Mouse (Mus musculus) ES-Bruce4 (cell line): ENCODE data around the gene Usp39. TPM values are rescaled to one million over a fixed set of nuclear protein-coding genes. Genes with fewer than 3 reads are reported as not detected.

Experiments used
- H3K27ac ChIP-seq: 2 replicates; pipeline ENCODE4 v1.5.1; 2012; ENCODE audit warnings: low read length, inconsistent platforms; ENCODE audit not compliant: insufficient read depth
- H3K27me3 ChIP-seq: 2 replicates; pipeline ENCODE4 v1.6.1; 2012; ENCODE audit warnings: mild to moderate bottlenecking, low read length, inconsistent platforms; ENCODE audit not compliant: control insufficient read depth, poor library complexity, insufficient read depth, severe bottlenecking
- H3K36me3 ChIP-seq: 2 replicates; pipeline ENCODE4 v1.6.1; 2012; ENCODE audit warnings: inconsistent platforms, mild to moderate bottlenecking, low read length, moderate library complexity; ENCODE audit not compliant: control insufficient read depth, poor library complexity, insufficient read depth, severe bottlenecking
- H3K4me1 ChIP-seq: one replicate; pipeline ENCODE4 v1.8.1; 2011; ENCODE audit warnings: low read length; ENCODE audit not compliant: control insufficient read depth, insufficient read depth
- H3K4me3 ChIP-seq: 2 replicates; pipeline ENCODE4 v1.5.1; 2011; ENCODE audit warnings: low read depth, mild to moderate bottlenecking, low read length
- H3K9ac ChIP-seq: 2 replicates; pipeline ENCODE4 v1.6.1; 2012; ENCODE audit warnings: low read depth, mild to moderate bottlenecking, inconsistent platforms; ENCODE audit not compliant: poor library complexity, severe bottlenecking
- H3K9me3 ChIP-seq: replicated peaks from 2 replicates; pipeline ENCODE4 v1.6.1; 2012; ENCODE audit warnings: mild to moderate bottlenecking, low read length, inconsistent platforms; ENCODE audit not compliant: control insufficient read depth, poor library complexity, insufficient read depth, severe bottlenecking
- CTCF ChIP-seq: IDR thresholded peaks from one replicate; pipeline ENCODE4 v1.8.1; 2011; ENCODE audit warnings: low read depth, low read length
- EP300 ChIP-seq: IDR thresholded peaks from 2 replicates; pipeline ENCODE4 v1.6.1; 2011; ENCODE audit warnings: low read depth, low read length; ENCODE audit not compliant: insufficient read depth
- POLR2A ChIP-seq: IDR thresholded peaks from one replicate; pipeline ENCODE4 v1.8.1; 2011; ENCODE audit warnings: low read length; ENCODE audit not compliant: insufficient read depth
- polyA plus RNA-seq: library from polyadenylated mRNA; stranded (reverse); fragments of >200 nt; gene quantifications from 2 replicates; pipeline ENCODE4 v1.2.4, GENCODE M21; 2011; ENCODE audit warnings: low read depth; ENCODE audit not compliant: missing spikeins, insufficient read depth, insufficient read length

Gene Usp39
- polyA plus RNA-seq, 1 experiment, result 76.5 TPM

DNA sequence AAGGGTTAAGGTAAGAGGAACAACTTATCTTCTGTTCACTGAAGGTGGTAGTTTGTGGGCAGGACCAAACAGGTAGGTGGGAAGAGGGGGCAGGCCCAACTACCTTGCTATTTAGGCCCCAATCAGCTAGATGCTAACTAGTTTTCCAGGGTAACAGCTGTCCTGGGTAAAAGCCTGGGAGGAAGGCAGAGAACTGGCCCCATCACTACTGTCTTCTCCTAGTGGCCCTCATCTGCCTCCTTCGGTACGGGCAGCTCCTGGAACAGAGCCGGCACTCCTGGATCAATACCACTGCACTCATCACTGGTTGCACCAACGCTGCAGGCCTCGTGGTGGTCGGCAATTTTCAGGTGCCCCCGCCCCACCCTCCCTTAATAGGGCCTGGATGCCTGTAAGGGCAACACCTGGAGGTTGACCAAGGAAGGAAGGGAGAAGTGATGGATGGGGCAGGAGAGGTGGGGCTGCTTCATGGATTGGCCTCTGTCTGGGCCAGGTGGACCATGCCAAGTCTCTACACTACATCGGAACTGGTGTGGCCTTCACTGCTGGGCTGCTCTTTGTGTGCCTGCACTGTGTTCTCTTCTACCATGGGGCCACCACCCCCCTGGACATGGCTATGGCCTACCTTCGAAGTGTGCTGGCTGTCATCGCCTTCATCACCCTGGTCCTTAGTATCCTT is 13.2 kb upstream of the Usp39 start:
- Histone ChIP-seq H3K36me3 (peaks cover 12% of the 10 kb centered on the region), H3K4me1 (peaks cover 4% of the 10 kb centered on the region), H3K9ac (no peak overlapping the region), H3K4me3 (no peak overlapping the region), H3K27ac (no peak overlapping the region), H3K9me3 (no peaks in the 10 kb centered on the region), H3K27me3 (no peaks in the 10 kb centered on the region)
- TF ChIP-seq EP300, result no peak
- TF ChIP-seq CTCF, result no peak
- TF ChIP-seq POLR2A, result no peak

DNA sequence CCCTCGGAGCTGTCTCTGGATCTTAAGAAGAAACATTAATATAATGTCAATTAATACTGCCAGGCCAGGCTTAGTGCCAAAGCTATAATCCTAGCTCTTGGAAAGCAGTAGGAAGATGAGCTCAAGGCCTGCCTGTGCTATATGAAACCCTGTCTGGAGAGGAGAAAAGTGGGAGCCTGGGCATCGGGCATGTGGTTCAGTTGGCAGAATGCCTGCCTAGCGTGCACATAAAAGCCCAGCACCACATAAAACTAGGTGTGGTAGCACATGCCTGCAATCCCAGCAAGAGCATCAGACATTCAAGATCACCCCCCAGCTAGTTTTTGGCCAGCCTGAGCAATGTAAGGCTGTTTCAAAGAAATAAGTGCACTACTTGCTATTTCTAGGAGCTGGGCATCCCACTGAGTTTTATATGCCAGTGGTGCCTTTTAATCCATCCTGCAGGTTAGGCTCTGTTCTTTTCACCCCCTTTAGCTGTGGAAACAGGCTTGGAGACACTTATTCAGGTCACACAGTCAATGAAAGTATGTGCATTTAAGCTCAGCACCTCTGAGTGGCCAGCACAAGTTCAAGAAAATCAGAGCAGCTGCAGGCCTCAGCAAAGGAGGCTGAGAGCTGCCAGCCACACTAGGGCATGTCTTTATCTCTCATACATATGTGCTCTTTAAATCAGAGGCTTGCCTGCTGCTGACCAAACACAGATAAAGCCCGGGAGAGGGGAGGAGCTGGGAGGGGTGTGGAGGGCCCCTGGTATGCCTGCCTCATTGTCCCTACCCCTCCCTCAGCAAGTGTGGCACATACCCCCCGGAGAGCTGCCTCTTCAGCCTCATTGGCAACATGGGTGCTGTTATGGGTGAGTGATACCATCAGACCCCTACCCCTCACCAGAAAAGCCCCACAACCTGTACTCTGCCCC is 12.4 kb upstream of the Usp39 start:
- H3K4me1 ChIP-seq, result peaks cover 4% of the 10 kb centered on the region
- TF ChIP-seq EP300 (no peak), CTCF (no peak), POLR2A (no peak)
- H3K9ac ChIP-seq, result no peak overlapping the region
- H3K27ac ChIP-seq, result no peak overlapping the region
- no peaks in the 10 kb centered on the region for H3K9me3 ChIP-seq
- no peaks in the 10 kb centered on the region for H3K27me3 ChIP-seq
- no peak overlapping the region for H3K4me3 ChIP-seq
- peaks cover 12% of the 10 kb centered on the region for H3K36me3 ChIP-seq

DNA sequence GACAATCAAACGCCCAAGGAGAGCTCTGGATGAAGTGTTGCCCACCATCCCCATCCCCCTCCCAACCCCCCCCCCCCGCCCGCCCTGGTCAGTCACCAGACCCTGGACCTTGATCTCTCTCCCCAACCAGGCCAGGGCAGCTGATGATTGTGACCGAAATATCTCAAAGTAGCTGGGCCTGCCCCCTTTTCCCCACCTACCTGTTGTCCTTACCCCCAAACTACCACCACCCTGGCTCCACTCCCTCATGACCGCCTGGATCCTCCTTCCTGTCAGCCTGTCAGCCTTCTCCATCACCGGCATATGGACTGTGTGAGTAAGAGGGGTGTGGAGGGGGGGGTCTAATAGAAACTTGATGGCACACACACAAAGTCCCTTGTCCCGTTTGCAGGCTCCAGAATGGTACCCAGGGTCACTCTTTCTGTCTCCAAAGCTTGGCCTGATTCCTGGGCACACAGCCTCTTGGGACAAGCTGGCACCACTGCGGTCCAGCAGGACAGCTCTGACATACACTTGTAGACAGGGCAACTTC is 11.1 kb upstream of the Usp39 start:
- H3K4me3 ChIP-seq, result peak overlapping the region; percentile 75
- H3K9me3 ChIP-seq, result no peaks in the 10 kb centered on the region
- H3K4me1 ChIP-seq, result peaks cover 1% of the 10 kb centered on the region
- no peaks in the 10 kb centered on the region for H3K27me3 ChIP-seq
- H3K27ac ChIP-seq, result no peak overlapping the region
- H3K9ac ChIP-seq, result peak overlapping the region; percentile 76
- TF ChIP-seq POLR2A (no peak), CTCF (no peak), EP300 (no peak)
- H3K36me3 ChIP-seq, result peaks cover 12% of the 10 kb centered on the region

DNA sequence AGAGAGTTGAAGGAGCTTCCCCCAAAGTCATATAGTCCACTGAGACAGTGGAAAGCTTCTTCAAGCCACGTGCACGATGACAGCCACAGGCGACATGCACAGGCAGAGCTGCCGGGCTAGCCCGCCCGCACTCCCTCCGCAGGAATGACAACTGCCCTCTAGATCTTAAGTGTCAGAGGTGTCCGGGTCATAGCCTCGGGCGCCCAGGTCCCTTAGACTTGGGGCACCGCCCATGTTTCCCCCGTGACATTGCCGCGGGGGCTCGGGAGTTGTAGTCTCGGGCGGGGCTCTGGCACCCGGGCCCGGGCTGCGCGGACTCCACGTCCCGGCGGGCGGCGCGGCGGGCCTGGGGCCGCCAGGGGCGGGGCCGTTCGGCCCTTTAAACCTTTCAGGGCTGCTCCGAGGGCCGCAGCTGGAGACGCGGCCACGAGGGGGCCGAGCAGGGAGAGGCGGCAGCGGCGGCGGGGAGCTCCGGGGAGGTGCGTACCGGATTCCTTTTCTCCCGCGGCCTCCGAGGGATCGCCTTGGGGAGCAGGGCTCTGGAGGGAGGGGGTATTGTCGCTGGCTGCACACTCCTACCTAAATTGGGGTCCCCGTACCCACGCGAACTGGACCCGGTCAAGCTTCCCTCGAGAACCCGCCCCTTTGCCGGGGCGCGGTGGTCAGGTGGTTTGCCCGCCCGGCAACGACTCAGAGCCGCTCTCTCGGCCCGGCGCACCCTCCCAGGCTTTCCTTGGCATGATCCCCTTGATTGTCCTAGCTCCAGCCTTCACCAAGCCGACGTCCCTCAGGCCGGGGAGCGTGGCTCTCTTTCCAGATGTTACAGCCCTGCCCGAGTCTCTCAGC is 10.3 kb upstream of the Usp39 start, which contains the start of gene Tmem150a:
Tmem150a (plus strand) TSS at position 382 of the 846 bp plus-strand sequence.
- peak within 1 kb of the TSS; percentile 76 for H3K9ac ChIP-seq
- TF ChIP-seq CTCF, result no peak
- TF ChIP-seq EP300, result no peak
- TF ChIP-seq POLR2A, result no peak
- peak within 1 kb of the TSS; percentile 75 for H3K4me3 ChIP-seq
- H3K4me1 ChIP-seq, result no peaks in the 10 kb centered on the region
- peaks cover 11% of the 10 kb centered on the region for H3K36me3 ChIP-seq
- H3K27ac ChIP-seq, result no peak within 1 kb of the TSS
- H3K9me3 ChIP-seq, result no peaks in the 10 kb centered on the region
- no peaks in the 10 kb centered on the region for H3K27me3 ChIP-seq

DNA sequence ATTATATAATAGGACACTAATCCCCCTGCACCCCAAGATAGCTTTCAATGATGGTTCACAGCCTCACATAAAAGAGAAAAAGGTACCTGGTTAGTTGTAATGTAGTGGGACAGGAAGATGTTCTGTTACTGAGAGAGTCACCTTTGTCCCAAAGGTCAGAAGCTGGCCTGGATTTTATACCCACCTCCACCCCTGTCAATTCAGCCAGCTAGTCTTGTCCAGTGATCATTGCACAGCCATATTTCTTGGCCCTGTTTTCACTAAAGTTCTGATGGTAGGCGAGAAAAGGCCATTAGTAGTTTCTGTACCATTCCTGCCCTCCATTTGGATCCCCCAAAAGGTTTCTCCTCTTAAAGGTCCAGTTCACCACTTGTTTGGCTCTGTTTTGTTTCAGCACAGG is 9.0 kb upstream of the Usp39 start:
- no peaks in the 10 kb centered on the region for H3K27me3 ChIP-seq
- no peak overlapping the region for H3K4me3 ChIP-seq
- H3K9me3 ChIP-seq, result no peaks in the 10 kb centered on the region
- no peak overlapping the region; the same call in 1 of the 2 replicates for H3K9ac ChIP-seq
- H3K27ac ChIP-seq, result no peak overlapping the region
- no peak for TF ChIP-seq EP300
- no peak for TF ChIP-seq POLR2A
- no peak for TF ChIP-seq CTCF
- no peaks in the 10 kb centered on the region for H3K4me1 ChIP-seq
- H3K36me3 ChIP-seq, result peaks cover 9% of the 10 kb centered on the region
